Mouse (Mus musculus) right cerebral cortex, postnatal 14 days (tissue): ENCODE measurements around the gene Actl7a.

ENCODE experiments used
- DNase-seq: peaks from one replicate; pipeline ENCODE4 v3.0.0; 2022

The Actl7a gene

GRCm38 (mm10) chr4:56767861-56768284 is 24.7 kb downstream of the Actl7a start:
- DNase-seq = no peak

- no peak for DNase-seq
Observed at GRCm38 (mm10) chr4:56768913-56769312, 25.7 kb downstream of the Actl7a start.

GRCm38 (mm10) chr4:56771065-56771464 is 27.9 kb downstream of the Actl7a start:
- DNase-seq = no peak

- peak; percentile 17 for DNase-seq
Observed at GRCm38 (mm10) chr4:56791373-56791772, 48.2 kb downstream of the Actl7a start.
